Comparison of ENCODE assay signal across 8 mouse cellular contexts in genomic region chr1:126865591-126866086, GRCm38 (mm10). TPM values are rescaled to one million over a fixed set of nuclear protein-coding genes. Genes with fewer than 3 reads are reported as not detected.
A peak's percentile ranks its signal among the peaks of the same experiment; 100 is the strongest.
DNase-seq lines count a peak whose midpoint lies in the region; ATAC-seq lines count a peak whose summit lies in the region.

No protein-coding gene starts in this region.

- WGBS in kidney, embryonic 16.5 days: 24% methylated on average over 7 of the region's 7 CpGs
- WGBS in hindbrain, embryonic 13.5 days: 5% methylated on average over 7 of the region's 7 CpGs
- 28% methylated on average over 7 of the region's 7 CpGs for WGBS in limb, embryonic 13.5 days

- peaks cover 7% of the 10 kb centered on the region; the same call in 1 of the 2 replicates for H3K4me1 ChIP-seq in kidney, embryonic 16.5 days (ENCODE audit: insufficient read depth, low read length)
- H3K4me1 ChIP-seq in hindbrain, embryonic 13.5 days (replicated peaks): peaks cover 15% of the 10 kb centered on the region
- peaks cover 19% of the 10 kb centered on the region for H3K4me1 ChIP-seq in limb, embryonic 13.5 days

- no peak overlapping the region for H3K9ac ChIP-seq in kidney, embryonic 16.5 days (replicated peaks; ENCODE audit: low read length)
- H3K9ac ChIP-seq in hindbrain, embryonic 13.5 days: 0 out of 2 replicates have a peak overlapping the region, but pooled peaks have one; percentile 1
- H3K9ac ChIP-seq in limb, embryonic 13.5 days: no peak overlapping the region

- ATAC-seq in kidney, embryonic 16.5 days (ENCODE audit: low FRiP score, low TSS enrichment): peak; percentile 71
- ATAC-seq in hindbrain, embryonic 13.5 days (ENCODE audit: low FRiP score): peak; percentile 90
- ATAC-seq in limb, embryonic 13.5 days (ENCODE audit: low FRiP score, low read depth): peak; percentile 52; the same call in 1 of the 2 replicates

- no peak overlapping the region for H3K4me2 ChIP-seq in kidney, embryonic 16.5 days (replicated peaks; ENCODE audit: low read depth, low read length)
- no peak overlapping the region for H3K4me2 ChIP-seq in hindbrain, embryonic 13.5 days
- H3K4me2 ChIP-seq in limb, embryonic 13.5 days (replicated peaks): no peak overlapping the region

- no peaks in the 10 kb centered on the region for H3K27me3 ChIP-seq in kidney, embryonic 16.5 days (ENCODE audit: insufficient read depth, low read length)
- no peaks in the 10 kb centered on the region for H3K27me3 ChIP-seq in hindbrain, embryonic 13.5 days
- H3K27me3 ChIP-seq in limb, embryonic 13.5 days: no peaks in the 10 kb centered on the region

- no peaks in the 10 kb centered on the region for H3K36me3 ChIP-seq in kidney, embryonic 16.5 days (ENCODE audit: insufficient read depth, low read length)
- H3K36me3 ChIP-seq in hindbrain, embryonic 13.5 days: no peaks in the 10 kb centered on the region
- H3K36me3 ChIP-seq in limb, embryonic 13.5 days: no peaks in the 10 kb centered on the region

- H3K4me3 ChIP-seq in kidney, embryonic 16.5 days (ENCODE audit: low read length): no peak overlapping the region
- no peak overlapping the region for H3K4me3 ChIP-seq in hindbrain, embryonic 13.5 days
- H3K4me3 ChIP-seq in limb, embryonic 13.5 days: no peak overlapping the region

- H3K9me3 ChIP-seq in kidney, embryonic 16.5 days (ENCODE audit: low read length): no peaks in the 10 kb centered on the region
- H3K9me3 ChIP-seq in hindbrain, embryonic 13.5 days: no peaks in the 10 kb centered on the region
- H3K9me3 ChIP-seq in limb, embryonic 13.5 days: peaks cover 4% of the 10 kb centered on the region; the same call in 1 of the 2 replicates

- no peak overlapping the region for H3K27ac ChIP-seq in kidney, embryonic 16.5 days (ENCODE audit: low read length)
- peak overlapping the region; percentile 58; the same call in 1 of the 2 replicates for H3K27ac ChIP-seq in hindbrain, embryonic 13.5 days
- H3K27ac ChIP-seq in limb, embryonic 13.5 days: 0 out of 2 replicates have a peak overlapping the region, but pooled peaks have one; percentile 15

- no peak for DNase-seq in kidney, adult 18-20 months
- peak; percentile 58 for DNase-seq in telencephalon, adult 2 months (ENCODE audit: low read depth, low spot score)
- DNase-seq in heart, adult 11 months: no peak
- no peak for DNase-seq in adrenal gland, postnatal 4 days (ENCODE audit: low spot score in 2 of 2)
- no peak for DNase-seq in B cell, adult 2 months

RNA-seq across cellular contexts. Expression of gene Nckap5, which starts 35.0 kb away (rescaled TPM):
- 4.1 and 4.2 TPM in 2 replicates for polyA plus RNA-seq in kidney, embryonic 16.5 days (2015; fragmentation: Nextera tagmentation; extraction: Ambion mirVana)
- polyA plus RNA-seq in hindbrain, embryonic 13.5 days (2015; fragmentation: Nextera tagmentation; extraction: Ambion mirVana): 16.1 and 18.6 TPM in 2 replicates
- polyA plus RNA-seq in limb, embryonic 13.5 days (2015; fragmentation: Nextera tagmentation; extraction: Ambion mirVana): 12.2 and 13.5 TPM in 2 replicates
- total RNA-seq in adrenal gland, postnatal 4 days (2021): 10 to 100 TPM; 70.3 to 75.1 TPM
